Mouse (Mus musculus) testis, adult 2 months (tissue): ENCODE measurements around the gene Gm10490. TPM values are rescaled to one million over a fixed set of nuclear protein-coding genes. Genes with fewer than 3 reads are reported as not detected.
A peak's percentile ranks its signal among the peaks of the same experiment; 100 is the strongest.
"Not testable (repeated sequence)": the region's sequence is repeated elsewhere in the genome, so short reads cannot be mapped to it uniquely, and the experiment has no call there.

Experiments
- H3K27ac ChIP-seq: fragments of 200-500 bp; 2 replicates; pipeline ENCODE4 v1.5.1; 2012; ENCODE audit warnings: low read depth, low read length; ENCODE audit not compliant: control insufficient read depth, insufficient read depth
- H3K27me3 ChIP-seq: fragments of 200-500 bp; 2 replicates; pipeline ENCODE4 v1.6.1; 2012; ENCODE audit warnings: mild to moderate bottlenecking, low read length, moderate library complexity; ENCODE audit not compliant: control insufficient read depth, insufficient read depth
- H3K36me3 ChIP-seq: fragments of 200-500 bp; 2 replicates; pipeline ENCODE4 v1.6.1; 2012; ENCODE audit warnings: mild to moderate bottlenecking, low read length; ENCODE audit not compliant: control insufficient read depth, insufficient read depth
- H3K4me1 ChIP-seq: fragments of 200-500 bp; 2 replicates; pipeline ENCODE4 v1.6.1; 2012; ENCODE audit warnings: low read length; ENCODE audit not compliant: control insufficient read depth, insufficient read depth
- H3K4me3 ChIP-seq: fragments of 200-500 bp; 2 replicates; pipeline ENCODE4 v1.5.1; 2012; ENCODE audit warnings: low read depth, mild to moderate bottlenecking, low read length, moderate library complexity, mixed read lengths; ENCODE audit not compliant: control insufficient read depth
- CTCF ChIP-seq: fragments of 200-500 bp; IDR thresholded peaks from 2 replicates; pipeline ENCODE4 v1.5.1; 2012; ENCODE audit warnings: low read depth, mild to moderate bottlenecking, inconsistent platforms, low read length, moderate library complexity; ENCODE audit not compliant: control insufficient read depth, insufficient read depth, insufficient replicate concordance
- POLR2A ChIP-seq: fragments of 200-500 bp; IDR thresholded peaks from 2 replicates; pipeline ENCODE4 v1.6.1; 2012; ENCODE audit warnings: low read depth, mild to moderate bottlenecking, inconsistent platforms, low read length, moderate library complexity; ENCODE audit not compliant: control insufficient read depth
- polyA plus RNA-seq: library from polyadenylated mRNA; depleted of rRNA; stranded (reverse); fragments of >200 nt; gene quantifications from 2 replicates; pipeline ENCODE4 v1.2.3, GENCODE M21; 2012

Gm10490 gene
- polyA plus RNA-seq, 1 experiment: not detected

DNA sequence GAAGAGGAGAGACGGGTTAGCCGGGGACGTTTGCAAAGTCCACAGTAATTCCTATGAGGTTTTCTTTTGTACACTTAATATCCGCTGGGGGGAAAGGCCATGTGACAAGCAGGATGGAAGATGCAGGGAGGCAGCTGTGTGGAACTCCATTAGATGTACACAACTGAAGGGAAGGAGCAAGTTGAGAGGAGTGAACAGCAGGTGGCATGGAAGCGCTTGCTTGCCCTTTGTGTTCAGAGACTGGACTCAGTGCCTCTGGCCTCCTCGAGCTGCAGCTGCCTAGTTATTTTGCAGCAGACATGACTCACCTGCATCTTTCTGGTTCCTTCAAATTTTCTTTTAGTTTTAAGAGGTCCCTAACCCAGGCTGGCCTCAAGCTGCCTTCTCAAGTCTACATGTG is 1.1 kb downstream of the Gm10490 start:
- TF ChIP-seq POLR2A: no peak
- TF ChIP-seq CTCF: no peak
- H3K36me3 ChIP-seq: no peaks in the 10 kb centered on the region
- H3K4me3 ChIP-seq: no peak overlapping the region
- H3K27ac ChIP-seq: no peak overlapping the region
- no peaks in the 10 kb centered on the region for H3K4me1 ChIP-seq
- no peaks in the 10 kb centered on the region for H3K27me3 ChIP-seq

DNA sequence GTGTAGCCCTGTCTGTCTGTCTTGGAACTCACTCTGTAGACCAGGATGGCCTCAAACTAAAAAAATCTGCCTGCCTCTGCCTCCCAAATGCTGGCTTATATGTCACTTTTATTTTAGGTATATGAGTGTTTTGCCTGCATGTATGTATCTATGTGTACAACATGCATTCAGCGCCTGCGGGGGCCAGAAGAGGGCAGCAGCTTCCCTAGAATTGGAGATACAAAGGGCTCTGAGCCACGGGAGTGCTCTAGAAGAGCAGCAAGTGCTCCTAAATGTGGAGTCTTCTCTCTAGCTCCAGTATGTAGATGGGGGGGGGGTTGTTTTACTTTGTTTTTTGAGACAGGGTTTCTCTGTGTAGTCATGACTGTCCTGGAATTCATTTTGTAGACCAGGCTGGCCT is 6.3 kb downstream of the Gm10490 start:
- H3K4me3 ChIP-seq, H3K36me3 ChIP-seq, H3K4me1 ChIP-seq, H3K27ac ChIP-seq, H3K27me3 ChIP-seq: not testable (repeated sequence)

DNA sequence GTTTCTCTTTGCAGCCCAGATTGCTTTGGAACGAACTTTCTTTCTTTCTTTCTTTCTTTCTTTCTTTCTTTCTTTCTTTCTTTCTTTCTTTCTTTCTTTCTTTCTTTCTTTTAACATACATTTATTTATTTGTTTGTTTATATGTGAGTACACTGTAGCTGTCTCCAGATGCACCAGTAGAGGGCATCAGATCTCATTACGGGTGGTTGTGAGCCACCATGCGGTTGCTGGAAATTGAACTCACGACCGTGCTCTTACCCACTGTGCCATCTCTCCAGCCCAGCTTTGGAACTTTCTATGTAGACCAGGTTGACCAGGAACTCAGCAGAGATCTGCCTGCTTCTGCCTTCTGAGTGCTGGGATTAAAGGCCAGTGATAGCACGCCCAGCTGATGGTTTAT is 8.6 kb downstream of the Gm10490 start:
- H3K27ac ChIP-seq, H3K4me3 ChIP-seq, H3K27me3 ChIP-seq, H3K36me3 ChIP-seq, H3K4me1 ChIP-seq: not testable (repeated sequence)

DNA sequence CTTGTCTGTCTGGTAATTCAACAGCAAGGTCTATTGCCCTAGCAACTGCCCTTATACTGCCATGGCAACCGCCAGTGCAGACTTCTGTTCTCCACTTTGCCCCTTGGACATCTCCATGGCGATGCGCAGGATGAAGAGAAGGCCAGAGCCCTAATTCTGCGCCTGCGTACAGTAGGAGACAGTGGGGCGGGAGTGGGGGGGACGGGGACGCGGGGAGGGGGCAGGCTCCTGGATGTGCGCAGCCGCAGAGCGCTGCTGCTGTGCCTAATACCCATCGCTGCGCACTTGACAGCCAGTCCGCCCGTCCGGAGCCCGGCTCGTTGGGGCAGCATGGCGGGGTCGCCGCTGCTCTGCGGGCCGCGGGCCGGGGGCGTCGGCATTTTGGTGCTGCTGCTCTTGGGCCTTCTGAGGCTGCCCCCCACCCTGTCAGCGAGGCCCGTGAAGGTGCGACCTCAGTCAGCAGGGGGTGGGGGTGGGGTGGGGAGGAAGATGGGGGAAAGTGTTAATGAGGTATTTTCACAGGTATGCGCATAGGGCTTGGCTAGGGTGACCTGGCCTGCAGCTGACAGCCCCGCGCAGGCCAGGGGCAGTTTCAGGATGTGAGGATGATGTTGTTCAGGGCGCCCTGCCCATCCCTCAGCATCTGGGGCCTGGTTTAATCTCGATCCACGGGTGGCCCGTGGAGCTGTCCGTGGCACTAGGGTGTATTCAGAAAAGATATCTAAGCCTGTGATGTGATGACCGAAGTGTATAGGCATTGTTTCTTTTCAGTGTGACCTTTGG is 10.4 kb downstream of the Gm10490 start, which contains the start of gene Pcsk1n:
TSS of gene Pcsk1n (plus strand) at position 222 of the 783 bp plus-strand sequence.
- Histone ChIP-seq H3K36me3 (no peaks in the 10 kb centered on the region), H3K4me1 (peaks cover 7% of the 10 kb centered on the region), H3K27ac (no peak within 1 kb of the TSS), H3K27me3 (no peaks in the 10 kb centered on the region), H3K4me3 (0 out of 2 replicates have a peak within 1 kb of the TSS, but pooled peaks have one; percentile 16)
- TF ChIP-seq POLR2A: no peak
- TF ChIP-seq CTCF: no peak

DNA sequence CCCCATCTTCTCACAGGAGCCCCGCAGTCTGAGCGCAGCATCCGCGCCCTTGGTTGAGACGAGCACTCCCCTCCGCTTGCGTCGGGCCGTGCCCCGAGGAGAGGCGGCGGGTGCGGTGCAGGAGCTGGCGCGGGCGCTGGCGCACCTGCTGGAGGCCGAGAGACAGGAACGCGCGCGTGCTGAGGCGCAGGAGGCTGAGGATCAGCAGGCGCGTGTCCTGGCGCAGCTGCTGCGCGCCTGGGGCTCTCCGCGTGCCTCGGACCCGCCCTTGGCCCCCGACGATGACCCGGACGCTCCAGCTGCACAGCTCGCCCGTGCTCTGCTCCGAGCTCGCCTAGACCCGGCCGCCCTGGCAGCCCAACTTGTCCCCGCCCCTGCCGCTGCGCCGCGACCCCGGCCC is 12.7 kb downstream of the Gm10490 start:
- Histone ChIP-seq H3K27ac (peak overlapping the region; percentile 6; the same call in 1 of the 2 replicates), H3K36me3 (no peaks in the 10 kb centered on the region), H3K27me3 (no peaks in the 10 kb centered on the region), H3K4me1 (peaks cover 7% of the 10 kb centered on the region), H3K4me3 (peak overlapping the region; percentile 55)
- TF ChIP-seq POLR2A (no peak), CTCF (no peak)

DNA sequence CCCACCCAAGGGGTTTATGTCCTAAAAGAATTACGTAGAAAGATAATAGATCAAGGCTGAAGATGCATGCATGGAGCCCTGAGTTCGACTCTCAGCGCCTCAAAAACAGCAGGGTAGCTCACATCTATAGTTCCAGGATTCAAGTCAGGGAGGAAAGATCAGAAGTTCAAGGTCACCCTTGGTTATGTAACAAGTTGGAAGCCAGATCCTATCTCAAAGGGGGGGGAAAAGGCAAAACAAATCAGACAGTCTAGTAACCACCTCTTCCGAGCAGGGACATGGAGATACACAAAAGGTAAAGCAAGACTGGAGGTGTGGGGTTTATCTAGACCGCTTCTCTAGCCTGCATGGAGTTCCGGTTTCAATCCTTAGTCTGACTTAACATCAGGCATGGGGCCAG is 16.9 kb downstream of the Gm10490 start:
- no peaks in the 10 kb centered on the region for H3K27me3 ChIP-seq
- no peaks in the 10 kb centered on the region for H3K36me3 ChIP-seq
- no peak overlapping the region for H3K4me3 ChIP-seq
- TF ChIP-seq POLR2A (no peak), CTCF (no peak)
- H3K4me1 ChIP-seq: peaks cover 18% of the 10 kb centered on the region
- no peak overlapping the region for H3K27ac ChIP-seq

DNA sequence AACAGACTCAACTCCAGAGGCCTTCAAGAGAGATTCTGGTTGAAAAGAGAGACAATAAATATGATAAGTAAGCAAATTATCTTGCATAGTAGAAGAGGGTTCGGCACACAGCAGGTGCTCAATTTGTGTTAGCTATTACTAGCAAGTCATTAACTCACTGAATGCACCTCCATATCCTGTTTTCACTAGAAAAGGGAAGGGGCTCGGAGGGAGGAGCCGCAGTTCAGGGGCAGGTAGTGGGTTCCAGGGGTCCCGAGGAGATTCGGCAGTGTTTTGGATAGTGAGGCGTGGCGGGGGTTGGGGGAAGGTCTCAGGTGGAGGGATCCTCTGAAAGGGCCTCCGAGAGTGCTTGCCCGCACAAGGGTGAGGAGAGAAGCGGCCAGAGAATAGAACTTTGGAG is 17.8 kb downstream of the Gm10490 start:
- H3K4me1 ChIP-seq: peaks cover 15% of the 10 kb centered on the region
- no peaks in the 10 kb centered on the region for H3K27me3 ChIP-seq
- H3K27ac ChIP-seq: no peak overlapping the region
- H3K4me3 ChIP-seq: peak overlapping the region; percentile 29
- H3K36me3 ChIP-seq: no peaks in the 10 kb centered on the region
- TF ChIP-seq CTCF: no peak
- no peak for TF ChIP-seq POLR2A
